Mouse (Mus musculus) liver, adult 2 months (tissue): ENCODE measurements around the gene Dync1li1. TPM values are rescaled to one million over a fixed set of nuclear protein-coding genes. Genes with fewer than 3 reads are reported as not detected.
A peak's percentile ranks its signal among the peaks of the same experiment; 100 is the strongest.

ENCODE experiments used
- DNase-seq: peaks from one replicate; pipeline ENCODE4 v3.0.0-alpha.2; 2011; ENCODE audit warnings: low read depth, low spot score; ENCODE audit errors: extremely low read depth
- H3K27ac ChIP-seq: fragments of 200-500 bp; replicated peaks from 2 replicates; pipeline ENCODE4 v1.5.1; 2012; ENCODE audit warnings: low read depth, mild to moderate bottlenecking, control low read depth, inconsistent platforms, low read length; ENCODE audit not compliant: insufficient read depth
- H3K27me3 ChIP-seq: fragments of 200-500 bp; 2 replicates; pipeline ENCODE4 v1.6.1; 2012; ENCODE audit warnings: mild to moderate bottlenecking, moderate library complexity, low read length, inconsistent platforms; ENCODE audit not compliant: control insufficient read depth, insufficient read depth
- H3K36me3 ChIP-seq: fragments of 200-500 bp; 2 replicates; pipeline ENCODE4 v1.6.1; 2012; ENCODE audit warnings: low read length, inconsistent platforms; ENCODE audit not compliant: control insufficient read depth, insufficient read depth
- H3K4me1 ChIP-seq: fragments of 200-500 bp; 2 replicates; pipeline ENCODE4 v1.6.1; 2011; ENCODE audit warnings: low read length; ENCODE audit not compliant: control insufficient read depth, insufficient read depth
- H3K4me3 ChIP-seq: fragments of 200-500 bp; 2 replicates; pipeline ENCODE4 v1.5.1; 2011; ENCODE audit warnings: low read depth, mild to moderate bottlenecking, control low read depth, low read length, moderate library complexity; ENCODE audit not compliant: insufficient read depth
- H3K79me2 ChIP-seq: fragments of 200-500 bp; 2 replicates; pipeline ENCODE4 v1.6.1; 2012; ENCODE audit warnings: inconsistent platforms, mild to moderate bottlenecking, low read length, moderate library complexity; ENCODE audit not compliant: control insufficient read depth, insufficient read depth
- H3K9ac ChIP-seq: fragments of 200-500 bp; 2 replicates; pipeline ENCODE4 v1.6.1; 2012; ENCODE audit warnings: low read depth, mild to moderate bottlenecking, control low read depth, inconsistent platforms, low read length
- CTCF ChIP-seq: fragments of 200-500 bp; IDR thresholded peaks from 2 replicates; pipeline ENCODE4 v1.5.1; 2011; ENCODE audit warnings: low read depth, low read length, control low read depth
- POLR2A ChIP-seq: fragments of 200-500 bp; IDR thresholded peaks from 2 replicates; pipeline ENCODE4 v1.6.1; 2011; ENCODE audit warnings: low read length, control low read depth; ENCODE audit not compliant: insufficient read depth; ENCODE audit errors: extremely low read depth
- WGBS: fragments of 180-500 bp; shearing (Covaris S2); methylation state at CpG from one replicate; pipeline ENCODE4 v1.1.7; 2018; 5-methylcytosine and 5-hydroxymethylcytosine counted together
- polyA plus RNA-seq: library from polyadenylated mRNA; depleted of rRNA; stranded (reverse); fragments of >200 nt; gene quantifications from 2 replicates; pipeline ENCODE4 v1.2.3, GENCODE M21; 2012
- total RNA-seq: library from RNA; depleted of rRNA; stranded (reverse); fragments of >200 nt; gene quantifications from 2 replicates; pipeline ENCODE4 v1.2.3, GENCODE M21; 2014

Gene Dync1li1
- total and polyA plus RNA-seq, 2 experiments = 4.5 to 16.1 TPM

DNA sequence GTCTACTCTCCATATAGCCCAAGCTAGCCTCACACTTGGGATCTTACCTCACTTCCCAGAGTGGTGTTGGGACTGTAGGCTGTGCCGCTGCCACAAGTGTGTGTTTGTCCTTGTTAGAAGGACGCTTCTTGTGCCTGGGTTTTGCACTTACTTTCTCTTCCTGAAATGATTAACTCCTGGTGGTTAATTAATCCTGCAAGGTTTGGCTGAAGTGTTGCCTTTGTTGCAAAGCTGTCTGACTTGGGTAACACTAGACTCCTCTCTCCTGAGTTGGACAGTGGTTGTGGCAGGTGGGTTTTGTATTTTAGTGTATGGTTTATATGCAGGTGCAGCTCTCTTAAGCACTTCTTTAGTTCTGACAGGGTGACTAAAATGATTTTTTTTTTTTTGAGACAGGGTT, 12.4 kb downstream of the Dync1li1 start:
- Histone ChIP-seq H3K36me3 (peaks cover 8% of the 10 kb centered on the region), H3K27ac (no peak overlapping the region), H3K4me1 (peaks cover 9% of the 10 kb centered on the region), H3K27me3 (no peaks in the 10 kb centered on the region), H3K79me2 (peaks cover 12% of the 10 kb centered on the region; the same call in 1 of the 2 replicates), H3K4me3 (no peak overlapping the region), H3K9ac (no peak overlapping the region)
- TF ChIP-seq POLR2A = no peak
- TF ChIP-seq CTCF = no peak
- DNase-seq = peak; percentile 62
- 26% methylated on average over 2 of the region's 2 CpGs for WGBS

DNA sequence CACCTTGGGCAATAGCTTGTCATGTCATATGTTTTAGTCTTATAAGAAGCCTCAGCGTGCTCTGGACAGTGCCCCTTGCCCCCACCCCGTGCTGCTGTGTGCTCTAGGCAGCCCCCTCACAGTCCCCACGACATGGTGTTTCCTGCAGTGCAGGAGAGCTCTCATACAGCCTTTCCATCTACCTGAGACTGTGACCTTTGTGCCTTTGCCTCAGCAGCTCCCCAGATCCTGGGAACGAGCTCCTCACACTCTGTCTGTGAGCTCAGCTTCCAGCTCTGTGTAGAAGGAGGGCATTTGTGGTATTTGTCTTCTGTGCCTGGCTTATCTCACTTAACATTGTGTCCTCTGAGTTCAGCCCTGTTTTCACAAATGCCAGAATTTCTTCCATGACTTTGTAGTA, 13.3 kb downstream of the Dync1li1 start:
- no peak for TF ChIP-seq POLR2A
- no peak for TF ChIP-seq CTCF
- WGBS = 68% methylated on average over 4 of the region's 4 CpGs
- Histone ChIP-seq H3K9ac (no peak overlapping the region), H3K4me3 (no peak overlapping the region), H3K27ac (no peak overlapping the region), H3K4me1 (peaks cover 8% of the 10 kb centered on the region), H3K27me3 (no peaks in the 10 kb centered on the region), H3K79me2 (peaks cover 12% of the 10 kb centered on the region; the same call in 1 of the 2 replicates), H3K36me3 (peaks cover 13% of the 10 kb centered on the region)
- DNase-seq = peak; percentile 18

DNA sequence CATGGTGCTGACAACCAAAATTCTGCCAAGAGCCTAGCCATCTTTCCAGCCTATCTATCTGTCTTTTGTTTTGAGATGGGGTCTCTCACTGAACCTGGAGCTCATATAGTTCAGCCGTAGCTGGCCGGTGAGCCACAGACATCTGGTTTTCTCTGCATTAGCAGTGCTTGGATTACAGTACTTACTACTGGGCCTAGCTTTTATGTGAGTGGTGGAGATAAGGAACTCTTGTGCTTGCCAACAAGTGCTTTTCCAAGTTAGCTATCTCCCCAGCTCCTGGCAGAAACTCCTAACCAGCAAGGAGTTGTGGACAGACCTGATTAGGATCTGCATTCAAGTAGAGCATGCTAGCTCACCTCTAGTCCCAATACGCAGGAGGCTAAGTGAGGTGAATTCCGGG, 19.2 kb downstream of the Dync1li1 start:
- Histone ChIP-seq H3K36me3 (peaks cover 35% of the 10 kb centered on the region), H3K4me3 (no peak overlapping the region), H3K9ac (no peak overlapping the region), H3K27me3 (no peaks in the 10 kb centered on the region), H3K79me2 (no peaks in the 10 kb centered on the region; the same call in 1 of the 2 replicates), H3K27ac (no peak overlapping the region), H3K4me1 (no peaks in the 10 kb centered on the region)
- DNase-seq = no peak
- WGBS = 97% methylated on average over 4 of the region's 4 CpGs
- no peak for TF ChIP-seq CTCF
- no peak for TF ChIP-seq POLR2A

DNA sequence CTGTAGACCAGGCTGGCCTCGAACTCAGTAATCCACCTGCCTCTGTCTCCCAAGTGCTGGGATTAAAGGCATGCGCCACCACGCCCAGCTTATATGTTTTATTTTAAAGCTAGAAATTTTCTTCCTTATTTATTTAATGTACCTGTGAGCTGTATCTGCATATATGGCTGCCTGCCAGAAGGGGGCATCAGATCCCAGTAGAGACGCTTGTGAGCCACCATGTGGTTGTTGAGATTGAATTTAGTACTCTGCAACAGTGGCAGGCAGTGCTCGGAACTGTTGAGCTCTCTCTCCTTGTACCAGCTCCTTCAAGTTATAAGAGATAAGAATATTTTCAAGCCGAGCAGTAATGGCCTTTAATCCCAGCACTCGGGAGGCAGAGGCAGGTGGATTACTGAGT, 21.8 kb downstream of the Dync1li1 start:
- 90% methylated on average over 7 of the region's 7 CpGs for WGBS
- H3K36me3 ChIP-seq = peaks cover 43% of the 10 kb centered on the region
- no peak overlapping the region for H3K4me3 ChIP-seq
- no peak overlapping the region for H3K27ac ChIP-seq
- H3K27me3 ChIP-seq = no peaks in the 10 kb centered on the region
- TF ChIP-seq POLR2A (no peak), CTCF (no peak; the same call in 1 of the 2 replicates)
- no peak for DNase-seq
- no peak overlapping the region for H3K9ac ChIP-seq
- H3K79me2 ChIP-seq = no peaks in the 10 kb centered on the region
- H3K4me1 ChIP-seq = no peaks in the 10 kb centered on the region

DNA sequence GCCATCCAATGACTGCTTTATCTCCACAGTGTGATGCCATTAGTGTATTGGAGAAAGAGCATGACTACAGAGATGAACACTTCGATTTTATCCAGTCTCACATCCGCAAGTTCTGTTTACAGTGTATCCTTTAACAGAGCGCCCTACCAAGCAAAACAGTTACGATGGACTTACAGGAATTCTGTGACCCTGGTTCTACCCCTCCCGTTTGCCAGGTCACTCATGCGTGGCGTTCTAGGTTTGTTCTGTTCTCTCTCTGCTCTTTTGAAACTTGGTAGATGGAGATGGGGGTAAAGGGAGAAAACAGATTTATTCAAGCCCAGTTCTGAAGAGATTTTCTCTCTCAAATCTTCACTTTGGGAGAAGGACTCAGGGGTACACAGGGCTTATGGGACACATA, 24.9 kb downstream of the Dync1li1 start:
- peaks cover 39% of the 10 kb centered on the region; the same call in 1 of the 2 replicates for H3K36me3 ChIP-seq
- no peaks in the 10 kb centered on the region for H3K79me2 ChIP-seq
- no peak overlapping the region for H3K9ac ChIP-seq
- no peak overlapping the region for H3K4me3 ChIP-seq
- no peak for TF ChIP-seq POLR2A
- TF ChIP-seq CTCF = no peak
- peaks cover 2% of the 10 kb centered on the region; the same call in 1 of the 2 replicates for H3K4me1 ChIP-seq
- DNase-seq = peak; percentile 70
- H3K27ac ChIP-seq = no peak overlapping the region
- H3K27me3 ChIP-seq = no peaks in the 10 kb centered on the region
- WGBS = 93% methylated on average over 7 of the region's 7 CpGs

DNA sequence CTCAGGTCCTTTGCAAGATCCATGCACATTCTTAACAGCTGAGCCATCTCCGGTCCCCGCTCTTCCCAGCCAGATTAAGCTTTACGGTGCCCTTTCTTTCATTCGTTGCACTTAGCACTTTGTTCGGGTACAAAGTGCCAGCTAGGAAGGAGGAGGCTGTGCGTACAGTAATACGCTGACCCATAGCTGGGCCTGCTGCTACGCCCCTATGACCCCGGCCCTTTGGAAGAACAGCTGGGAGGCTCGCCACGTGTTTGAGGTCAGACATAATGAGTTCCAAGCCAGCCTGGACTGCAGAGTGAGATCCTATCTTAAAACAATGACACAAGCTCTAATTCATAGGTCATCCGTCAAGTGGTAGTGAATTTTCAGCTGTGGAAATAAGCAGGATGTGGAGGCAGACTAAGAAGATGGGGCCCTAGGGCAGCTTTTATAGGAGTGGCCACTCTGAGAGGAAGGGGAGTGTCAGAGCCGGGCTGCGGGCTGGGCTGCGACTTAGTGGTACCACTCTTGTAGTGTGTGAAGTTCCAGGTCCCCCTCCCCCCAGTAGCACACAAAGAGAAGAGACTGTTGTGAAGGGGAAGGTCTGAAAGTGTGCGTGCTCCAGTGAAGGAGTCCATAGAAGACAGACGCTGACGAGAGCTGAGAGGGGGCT, 28.2 kb downstream of the Dync1li1 start:
- TF ChIP-seq CTCF (no peak), POLR2A (no peak)

More for the DNA sequence above, 28.2 kb downstream of the Dync1li1 start:
- H3K9ac ChIP-seq = no peak overlapping the region
- H3K79me2 ChIP-seq = no peaks in the 10 kb centered on the region
- no peak overlapping the region for H3K27ac ChIP-seq
- DNase-seq = peak; percentile 88
- WGBS = 49% methylated on average over 18 of the region's 18 CpGs
- peaks cover 2% of the 10 kb centered on the region; the same call in 1 of the 2 replicates for H3K4me1 ChIP-seq
- H3K36me3 ChIP-seq = peaks cover 45% of the 10 kb centered on the region; the same call in 1 of the 2 replicates
- no peaks in the 10 kb centered on the region for H3K27me3 ChIP-seq
- no peak overlapping the region for H3K4me3 ChIP-seq
